Mouse (Mus musculus) ES-E14 (cell line): ENCODE data around the gene Scd4. TPM values are rescaled to one million over a fixed set of nuclear protein-coding genes. Genes with fewer than 3 reads are reported as not detected.

Experiments
- DNase-seq: peaks from one replicate; pipeline ENCODE4 v3.0.0-alpha.2; 2013; ENCODE audit warnings: low read depth, low spot score
- H3K27ac ChIP-seq: 2 replicates; pipeline ENCODE4 v1.5.1; 2012; ENCODE audit warnings: low read depth, mild to moderate bottlenecking, low read length, moderate library complexity, mixed read lengths; ENCODE audit not compliant: poor library complexity, insufficient read depth, severe bottlenecking
- H3K36me3 ChIP-seq: 2 replicates; pipeline ENCODE4 v1.6.1; 2012; ENCODE audit warnings: mild to moderate bottlenecking, low read length, moderate library complexity, mixed read lengths; ENCODE audit not compliant: control insufficient read depth, poor library complexity, insufficient read depth, severe bottlenecking
- H3K4me1 ChIP-seq, 2 experiments: fragments of 150-350 bp in 1 of 2; sonication (generic) in 1 of 2; 2 replicates each; pipeline ENCODE4 v1.6.1; 2012; ENCODE audit warnings: low read length in 2 of 2, mild to moderate bottlenecking in 1 of 2, mixed read lengths in 1 of 2; ENCODE audit not compliant: control insufficient read depth in 2 of 2, insufficient read depth in 2 of 2, poor library complexity in 1 of 2
- H3K4me3 ChIP-seq, 2 experiments: fragments of 150-350 bp in 1 of 2; sonication (generic) in 1 of 2; 2 replicates each; pipeline ENCODE4 v1.5.1; 2012; ENCODE audit warnings: low read length in 2 of 2, low read depth in 1 of 2, mild to moderate bottlenecking in 1 of 2, mixed read lengths in 1 of 2; ENCODE audit not compliant: insufficient read depth in 1 of 2, poor library complexity in 1 of 2, severe bottlenecking in 1 of 2
- H3K9ac ChIP-seq: 2 replicates; pipeline ENCODE4 v1.6.1; 2012; ENCODE audit warnings: low read depth, mild to moderate bottlenecking, low read length, mixed read lengths; ENCODE audit not compliant: poor library complexity, insufficient read depth, severe bottlenecking
- H3K9me3 ChIP-seq: fragments of 150-350 bp; sonication (generic); 2 replicates; pipeline ENCODE4 v1.6.1; 2012; ENCODE audit warnings: low read depth, mild to moderate bottlenecking, low read length; ENCODE audit not compliant: control insufficient read depth, insufficient read depth
- CHD2 ChIP-seq: IDR thresholded peaks from 2 replicates; pipeline ENCODE4 v1.6.1; 2014; ENCODE audit warnings: mild to moderate bottlenecking, low read depth, low read length, inconsistent platforms
- HCFC1 ChIP-seq: IDR thresholded peaks from 2 replicates; pipeline ENCODE4 v1.6.1; 2012; ENCODE audit warnings: low read length, inconsistent platforms, borderline replicate concordance; ENCODE audit not compliant: insufficient read depth
- MAFK ChIP-seq: IDR thresholded peaks from 2 replicates; pipeline ENCODE4 v1.6.1; 2014; ENCODE audit warnings: mild to moderate bottlenecking, low read depth, low read length, inconsistent platforms; ENCODE audit not compliant: insufficient read depth
- ZC3H11A ChIP-seq: IDR thresholded peaks from 2 replicates; pipeline ENCODE4 v1.6.1; 2012; ENCODE audit warnings: low read depth, mild to moderate bottlenecking, inconsistent platforms, low read length, borderline replicate concordance
- ZNF384 ChIP-seq: IDR thresholded peaks from 2 replicates; pipeline ENCODE4 v1.6.1; 2012; ENCODE audit warnings: low read depth, low read length, inconsistent platforms
- in situ Hi-C, 2 experiments: fragments of 600-800 bp; cut with MboI; formaldehyde crosslinking; loops; one replicate each; pipeline ENCODE4 v1.15.1; 2025; ENCODE audit warnings: low sequenced_read_pairs in 2 of 2, inconsistent platforms in 1 of 2; ENCODE audit not compliant: unreplicated experiment in 2 of 2
- total RNA-seq: library from RNA; depleted of rRNA; stranded (reverse); fragments of 300-350 nt; gene quantifications from 2 replicates; pipeline ENCODE4 v1.2.3, GENCODE M21; 2012

Scd4 gene
- total RNA-seq, 1 experiment, result 0.13 TPM

- TF ChIP-seq ZNF384 (no peak), CHD2 (no peak), HCFC1 (no peak), MAFK (no peak), ZC3H11A (no peak)
- no peak for DNase-seq
- Histone ChIP-seq H3K36me3 (no peaks in the 10 kb centered on the region), H3K9me3 (no peaks in the 10 kb centered on the region), H3K27ac (no peak overlapping the region; the same call in 1 of the 2 replicates), H3K4me1 (peaks cover 2 to 13% of the 10 kb centered on the region in 2 experiments; a peak in 2 of 4 replicates), H3K9ac (peak overlapping the region; percentile 29; the same call in 1 of the 2 replicates), H3K4me3 (0 out of 4 replicates have a peak overlapping the region, but pooled peaks of 1 of the 2 experiments have one; percentile 16)
- in situ Hi-C loops, result no loop called here
These were observed 16.1 kb upstream of the Scd4 start for GRCm38 (mm10) chr19:44316752-44317315.

- Histone ChIP-seq H3K9me3 (no peaks in the 10 kb centered on the region), H3K9ac (no peak overlapping the region), H3K4me1 (peaks cover 2 to 10% of the 10 kb centered on the region in 2 experiments; a peak in 2 of 4 replicates), H3K4me3 (no peak overlapping the region), H3K27ac (no peak overlapping the region; the same call in 1 of the 2 replicates), H3K36me3 (no peaks in the 10 kb centered on the region)
- no peak for TF ChIP-seq CHD2
- TF ChIP-seq ZNF384, result peak; percentile 38; the same call in 1 of the 2 replicates
- TF ChIP-seq MAFK, result no peak
- TF ChIP-seq ZC3H11A, result no peak
- TF ChIP-seq HCFC1, result no peak
- in situ Hi-C loops, result no loop called here
- no peak for DNase-seq
These were observed 15.5 kb upstream of the Scd4 start for GRCm38 (mm10) chr19:44317391-44317790.

GRCm38 (mm10) chr19:44318545-44318944 is 14.3 kb upstream of the Scd4 start:
- Histone ChIP-seq H3K9me3 (no peaks in the 10 kb centered on the region), H3K4me3 (no peak overlapping the region), H3K9ac (no peak overlapping the region), H3K36me3 (no peaks in the 10 kb centered on the region), H3K4me1 (peaks cover 2 to 10% of the 10 kb centered on the region in 2 experiments; a peak in 2 of 4 replicates), H3K27ac (no peak overlapping the region)
- no peak for DNase-seq
- in situ Hi-C loops, result no loop called here
- no peak for TF ChIP-seq HCFC1

GRCm38 (mm10) chr19:44320316-44320715 is 12.6 kb upstream of the Scd4 start:
- Histone ChIP-seq H3K4me1 (peaks cover 2 to 7% of the 10 kb centered on the region in 2 experiments; a peak in 2 of 4 replicates), H3K27ac (no peak overlapping the region), H3K36me3 (no peaks in the 10 kb centered on the region), H3K9me3 (no peaks in the 10 kb centered on the region), H3K9ac (no peak overlapping the region), H3K4me3 (no peak overlapping the region)
- in situ Hi-C loops, result no loop called here
- no peak for DNase-seq
- no peak for TF ChIP-seq CHD2
- TF ChIP-seq ZNF384, result no peak
- no peak for TF ChIP-seq MAFK
- no peak for TF ChIP-seq ZC3H11A
- TF ChIP-seq HCFC1, result no peak

GRCm38 (mm10) chr19:44321201-44321600 is 11.7 kb upstream of the Scd4 start:
- Histone ChIP-seq H3K36me3 (no peaks in the 10 kb centered on the region), H3K4me3 (no peak overlapping the region), H3K4me1 (peaks cover 2 to 7% of the 10 kb centered on the region in 2 experiments; a peak in 2 of 4 replicates), H3K27ac (no peak overlapping the region), H3K9ac (no peak overlapping the region), H3K9me3 (no peaks in the 10 kb centered on the region)
- no peak for TF ChIP-seq ZC3H11A
- no peak for DNase-seq
- in situ Hi-C loops, result no loop called here
